Mouse (Mus musculus) lung, embryonic 15.5 days (tissue): ENCODE measurements around the gene Baz1b. TPM values are rescaled to one million over a fixed set of nuclear protein-coding genes. Genes with fewer than 3 reads are reported as not detected.

Source experiments
- ATAC-seq: fragments of 200-750 bp; cut with Nextera tagmentation; 2 replicates; pipeline ENCODE4 v1.8.0; 2017; ENCODE audit warnings: moderate number of reproducible peaks, borderline replicate concordance; ENCODE audit not compliant: low FRiP score, low TSS enrichment; ENCODE audit errors: extremely low read depth
- H3K27ac ChIP-seq: fragments of 300-500 bp; sonication (generic); 2 replicates; pipeline ENCODE4 v1.5.1; 2015; ENCODE audit warnings: moderate library complexity, mild to moderate bottlenecking, inconsistent platforms
- H3K27me3 ChIP-seq: fragments of 300-500 bp; sonication (generic); 2 replicates; pipeline ENCODE4 v1.6.1; 2015; ENCODE audit warnings: inconsistent platforms
- H3K36me3 ChIP-seq: fragments of 300-500 bp; sonication (generic); 2 replicates; pipeline ENCODE4 v1.6.1; 2015; ENCODE audit warnings: inconsistent platforms
- H3K4me1 ChIP-seq: fragments of 300-500 bp; sonication (generic); 2 replicates; pipeline ENCODE4 v1.6.1; 2015; ENCODE audit warnings: inconsistent platforms
- H3K4me2 ChIP-seq: fragments of 300-500 bp; sonication (generic); 2 replicates; pipeline ENCODE4 v1.6.1; 2015; ENCODE audit warnings: inconsistent platforms, mild to moderate bottlenecking, moderate library complexity
- H3K4me3 ChIP-seq: fragments of 300-500 bp; sonication (generic); 2 replicates; pipeline ENCODE4 v1.5.1; 2015; ENCODE audit warnings: mild to moderate bottlenecking, inconsistent platforms
- H3K9ac ChIP-seq: fragments of 300-500 bp; sonication (generic); 2 replicates; pipeline ENCODE4 v1.6.1; 2015; ENCODE audit warnings: inconsistent platforms
- H3K9me3 ChIP-seq: fragments of 300-500 bp; sonication (generic); 2 replicates; pipeline ENCODE4 v1.6.1; 2016; ENCODE audit warnings: inconsistent platforms
- WGBS: fragments of 180-500 bp; shearing (Covaris S2); methylation state at CpG from one replicate; pipeline ENCODE4 v1.1.7; 2015; 5-methylcytosine and 5-hydroxymethylcytosine counted together
- polyA plus RNA-seq: library from polyadenylated mRNA; unstranded; fragments of >200 nt; fragmentation: Nextera tagmentation; extraction: Ambion mirVana; gene quantifications from 2 replicates; pipeline ENCODE4 v1.2.1, GENCODE M21; 2015

The Baz1b gene
- polyA plus RNA-seq, 1 experiment from 2014 or later, result 47.9 TPM

DNA sequence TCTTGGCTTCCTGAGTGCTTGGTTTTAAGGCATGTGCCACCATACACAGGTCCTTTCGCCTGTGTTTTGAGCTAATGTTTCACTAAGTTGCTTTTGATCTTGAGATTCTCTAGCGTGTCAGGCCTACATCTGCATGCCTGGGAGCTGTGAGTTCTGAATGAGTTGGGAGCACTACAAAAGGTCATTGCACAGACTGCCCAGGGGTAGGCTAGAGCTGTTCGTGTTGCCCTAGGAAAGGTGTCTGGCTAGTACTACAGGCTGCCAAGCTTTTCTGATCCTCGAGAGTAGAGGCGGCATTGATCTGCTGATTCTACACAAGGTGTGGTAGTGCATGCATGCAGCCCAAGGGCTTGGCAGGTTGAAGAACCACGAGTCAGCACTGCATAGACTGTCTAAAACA lies 24.2 kb upstream of the Baz1b start:
- no peak overlapping the region for H3K4me3 ChIP-seq
- no peaks in the 10 kb centered on the region; the same call in 1 of the 2 replicates for H3K4me1 ChIP-seq
- WGBS, result 73% methylated on average over 6 of the region's 6 CpGs
- no peak overlapping the region for H3K4me2 ChIP-seq
- ATAC-seq, result no peak
- no peak overlapping the region for H3K27ac ChIP-seq
- H3K36me3 ChIP-seq, result peaks cover 44% of the 10 kb centered on the region
- H3K9me3 ChIP-seq, result no peaks in the 10 kb centered on the region
- H3K9ac ChIP-seq, result no peak overlapping the region
- H3K27me3 ChIP-seq, result no peaks in the 10 kb centered on the region

DNA sequence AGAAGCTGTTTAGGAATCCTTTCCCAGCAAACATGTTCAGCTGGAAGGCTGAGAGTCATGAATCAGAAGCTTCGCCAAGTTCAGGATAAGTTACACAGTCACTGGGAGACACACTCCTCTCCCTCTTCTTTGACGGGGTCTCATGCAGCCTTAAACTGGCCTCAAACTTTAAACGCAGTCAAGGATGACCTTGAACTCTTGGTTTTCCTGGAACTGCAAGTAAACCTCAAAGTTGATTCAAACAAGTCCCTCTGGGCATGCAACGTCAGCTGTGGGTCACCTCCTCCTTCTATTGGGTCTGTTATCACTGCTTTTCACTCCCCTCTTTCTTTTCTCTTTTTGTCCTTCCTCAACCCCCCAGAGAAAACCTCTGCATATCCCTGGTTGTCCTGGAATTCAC lies 20.2 kb upstream of the Baz1b start:
- H3K4me1 ChIP-seq, result peaks cover 11% of the 10 kb centered on the region
- H3K9me3 ChIP-seq, result no peaks in the 10 kb centered on the region
- no peak overlapping the region for H3K4me2 ChIP-seq
- H3K4me3 ChIP-seq, result no peak overlapping the region
- no peaks in the 10 kb centered on the region for H3K27me3 ChIP-seq
- H3K27ac ChIP-seq, result no peak overlapping the region
- WGBS, result 73% methylated on average over 4 of the region's 4 CpGs
- no peak for ATAC-seq
- no peak overlapping the region for H3K9ac ChIP-seq
- H3K36me3 ChIP-seq, result peaks cover 10% of the 10 kb centered on the region

DNA sequence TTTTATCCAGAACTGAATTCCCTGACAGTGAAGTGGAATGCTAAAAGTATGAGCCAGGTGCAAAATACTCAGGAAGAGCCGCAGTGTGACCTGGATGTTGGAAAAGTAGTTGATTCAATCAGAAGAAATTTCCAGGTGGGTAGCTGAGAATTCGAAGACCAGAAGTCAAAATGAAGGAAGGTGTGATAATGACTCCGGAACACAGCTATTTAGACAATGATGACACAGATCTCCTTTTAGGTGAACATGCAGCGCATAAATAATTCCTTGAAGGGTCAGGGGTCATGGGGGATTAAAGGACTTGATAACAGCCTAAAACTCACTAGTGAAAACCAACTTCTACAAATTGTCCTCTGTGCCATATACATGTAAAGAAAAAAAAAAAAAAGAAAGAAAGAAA lies 19.6 kb upstream of the Baz1b start:
- no peaks in the 10 kb centered on the region for H3K27me3 ChIP-seq
- H3K9ac ChIP-seq, result no peak overlapping the region
- H3K4me1 ChIP-seq, result peaks cover 11% of the 10 kb centered on the region
- no peak overlapping the region for H3K4me3 ChIP-seq
- WGBS, result 91% methylated on average over 4 of the region's 4 CpGs
- no peak overlapping the region for H3K27ac ChIP-seq
- H3K4me2 ChIP-seq, result no peak overlapping the region
- H3K9me3 ChIP-seq, result no peaks in the 10 kb centered on the region
- peaks cover 12% of the 10 kb centered on the region for H3K36me3 ChIP-seq
- no peak for ATAC-seq

DNA sequence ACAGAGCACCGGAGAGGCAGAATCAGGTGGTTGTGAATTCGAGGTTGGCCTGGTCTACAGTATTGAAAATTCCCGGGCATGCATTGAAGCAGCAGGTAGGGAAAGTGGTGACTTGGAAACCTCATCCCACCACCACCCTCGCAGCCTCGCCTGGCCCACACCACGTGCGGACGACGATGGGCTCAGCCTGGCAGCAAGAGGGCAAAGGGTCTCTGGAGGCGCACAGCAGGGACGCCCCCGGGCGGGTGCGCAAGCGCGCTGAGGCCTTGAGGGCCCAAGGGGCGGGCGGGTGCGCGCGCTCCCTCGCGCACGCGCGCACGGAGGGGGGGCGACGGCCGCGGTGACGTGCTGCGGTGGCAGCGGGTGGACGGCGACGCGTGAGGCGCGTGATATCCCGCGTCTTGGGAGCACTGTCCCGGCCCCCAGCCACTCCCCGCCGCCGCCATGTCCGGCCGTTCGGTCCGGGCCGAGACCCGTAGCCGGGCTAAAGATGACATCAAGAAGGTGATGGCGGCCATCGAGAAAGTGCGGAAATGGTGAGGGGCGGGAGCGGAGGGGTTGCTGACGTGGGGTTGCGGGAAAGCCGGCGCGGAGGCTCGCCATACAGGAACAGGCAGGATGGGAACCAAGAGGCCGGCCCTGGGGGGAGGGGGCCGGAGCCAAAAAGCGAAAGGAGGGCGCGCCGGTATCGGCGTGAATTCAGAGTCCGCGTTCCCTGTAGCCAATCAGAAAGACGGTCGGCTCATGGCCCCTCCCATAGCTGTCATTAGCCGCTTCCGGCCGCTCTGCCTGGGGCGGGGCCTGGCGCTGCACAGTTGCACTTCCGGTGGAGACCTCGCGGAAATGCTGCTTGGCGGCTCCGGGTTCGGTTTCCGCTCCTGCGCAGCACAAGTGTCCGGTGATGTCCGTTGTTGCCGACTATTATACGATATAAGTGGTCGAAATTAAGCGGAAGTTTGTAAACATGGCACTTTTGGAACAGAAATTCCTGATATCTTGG lies 18.7 kb upstream of the Baz1b start, which contains the start of gene Bcl7b:
TSS of gene Bcl7b (plus strand) at position 221 of the 1,000 bp plus-strand sequence.
- H3K36me3 ChIP-seq, result peaks cover 20% of the 10 kb centered on the region
- WGBS, result 2% methylated on average over 83 of the region's 95 CpGs
- peak; percentile 98 for ATAC-seq
- H3K9me3 ChIP-seq, result no peaks in the 10 kb centered on the region
- H3K27me3 ChIP-seq, result no peaks in the 10 kb centered on the region
- H3K4me1 ChIP-seq, result peaks cover 11% of the 10 kb centered on the region
- H3K27ac ChIP-seq, result peak within 1 kb of the TSS; percentile 97
- H3K4me3 ChIP-seq, result peak within 1 kb of the TSS; percentile 64
- peak within 1 kb of the TSS; percentile 73 for H3K9ac ChIP-seq
- H3K4me2 ChIP-seq, result peak within 1 kb of the TSS; percentile 86

DNA sequence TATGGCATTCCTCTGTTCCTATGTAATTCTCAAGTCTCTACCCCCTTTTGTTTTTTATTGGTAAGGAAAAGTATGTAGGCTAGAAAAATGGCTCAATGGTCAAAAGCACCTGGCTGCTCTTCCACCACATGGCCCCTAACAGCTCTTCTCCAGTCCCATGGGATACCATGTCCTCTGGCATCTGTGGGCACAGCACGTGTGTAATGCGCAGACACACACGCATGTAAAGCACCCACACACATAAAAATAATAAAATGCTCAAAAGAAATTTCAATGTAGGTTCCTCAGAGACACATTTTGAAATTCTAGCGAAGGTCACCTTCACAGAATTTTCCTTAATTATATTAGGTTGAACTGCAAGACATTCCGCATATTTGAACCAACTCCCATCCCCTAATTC lies 17.6 kb upstream of the Baz1b start:
- Histone ChIP-seq H3K36me3 (peaks cover 31% of the 10 kb centered on the region), H3K27ac (no peak overlapping the region; the same call in 1 of the 2 replicates), H3K4me1 (peaks cover 11% of the 10 kb centered on the region), H3K9me3 (no peaks in the 10 kb centered on the region), H3K9ac (peak overlapping the region; percentile 66), H3K4me3 (peak overlapping the region; percentile 64), H3K4me2 (peak overlapping the region; percentile 86), H3K27me3 (no peaks in the 10 kb centered on the region)
- WGBS, result 90% methylated on average over 5 of the region's 5 CpGs
- no peak for ATAC-seq

DNA sequence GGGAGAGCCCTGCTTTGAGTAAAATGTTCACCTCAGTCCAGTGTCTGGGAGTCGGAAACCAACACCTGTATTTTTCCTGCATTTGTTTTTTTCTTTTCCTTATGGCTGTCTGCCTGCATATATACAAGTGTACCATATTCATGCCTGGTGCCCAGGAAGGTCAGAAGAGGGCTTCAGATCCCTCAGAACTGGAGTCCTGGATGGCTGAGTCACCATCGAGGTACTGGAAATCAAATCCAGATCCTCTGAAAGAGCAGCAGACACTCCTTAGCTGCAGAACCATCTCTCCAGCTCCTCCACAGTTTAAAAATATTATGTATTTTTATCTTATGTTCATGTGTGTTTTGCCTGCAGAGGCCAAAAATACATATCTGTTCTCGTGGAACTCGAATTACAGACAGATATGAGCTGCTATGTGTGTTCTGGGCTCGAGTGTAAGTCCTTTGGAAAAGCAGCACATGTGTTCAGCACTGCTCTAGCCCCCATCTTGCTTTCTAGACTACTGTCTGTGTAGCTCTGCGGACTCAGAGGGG lies 15.3 kb upstream of the Baz1b start:
- ATAC-seq, result no peak
- Histone ChIP-seq H3K4me3 (no peak overlapping the region), H3K27ac (no peak overlapping the region), H3K9ac (no peak overlapping the region), H3K9me3 (no peaks in the 10 kb centered on the region), H3K36me3 (peaks cover 45% of the 10 kb centered on the region), H3K4me1 (peaks cover 11% of the 10 kb centered on the region), H3K4me2 (no peak overlapping the region), H3K27me3 (no peaks in the 10 kb centered on the region)
- WGBS, result 91% methylated on average over 6 of the region's 6 CpGs

DNA sequence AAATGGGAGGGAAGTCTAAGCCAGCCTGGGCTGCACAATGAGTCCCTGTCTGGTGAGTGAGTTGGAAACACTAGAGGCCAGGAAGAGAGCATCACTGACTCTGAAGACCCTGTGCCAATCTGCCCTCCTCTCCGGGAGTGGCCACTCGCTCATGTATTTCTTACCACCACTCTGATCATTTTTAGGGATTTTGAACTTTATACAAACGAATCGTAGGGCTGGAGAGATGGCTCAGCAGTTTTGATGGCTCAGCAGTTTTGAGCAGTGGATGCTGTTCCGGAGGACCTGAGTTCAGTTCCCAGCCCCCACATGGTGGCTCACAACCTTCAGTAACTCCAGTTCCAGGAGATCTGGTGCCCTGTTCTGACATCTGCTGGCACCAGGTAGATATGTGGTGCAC lies 14.1 kb upstream of the Baz1b start:
- peaks cover 11% of the 10 kb centered on the region for H3K4me1 ChIP-seq
- no peak overlapping the region for H3K4me2 ChIP-seq
- H3K4me3 ChIP-seq, result no peak overlapping the region
- H3K27me3 ChIP-seq, result no peaks in the 10 kb centered on the region
- ATAC-seq, result no peak
- peaks cover 56% of the 10 kb centered on the region for H3K36me3 ChIP-seq
- H3K27ac ChIP-seq, result no peak overlapping the region
- no peaks in the 10 kb centered on the region for H3K9me3 ChIP-seq
- no peak overlapping the region for H3K9ac ChIP-seq
- WGBS, result 85% methylated on average over 5 of the region's 5 CpGs

DNA sequence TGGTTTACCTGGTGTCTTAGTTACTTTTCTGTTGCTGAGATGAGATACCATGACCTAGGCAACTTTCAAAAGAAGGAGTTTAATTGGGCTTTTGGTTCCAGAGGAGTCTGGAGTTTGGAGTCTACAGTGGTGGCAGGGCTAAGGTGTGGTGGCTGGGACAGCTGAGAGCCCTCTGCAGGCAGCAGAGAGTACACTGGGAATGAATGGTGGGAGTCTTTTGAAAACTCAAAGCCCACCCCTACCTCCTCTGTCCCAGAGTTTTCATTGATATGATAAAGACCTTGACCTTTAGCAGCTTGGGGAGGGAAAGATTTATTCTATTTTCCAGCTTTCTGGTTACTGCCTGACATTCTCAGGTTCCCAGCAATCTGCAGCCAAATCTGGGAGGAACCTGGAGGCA lies 12.0 kb upstream of the Baz1b start:
- Histone ChIP-seq H3K36me3 (peaks cover 75% of the 10 kb centered on the region), H3K4me3 (no peak overlapping the region), H3K27me3 (no peaks in the 10 kb centered on the region), H3K4me1 (peaks cover under 1% of the 10 kb centered on the region; the same call in 1 of the 2 replicates), H3K9ac (no peak overlapping the region), H3K27ac (no peak overlapping the region), H3K9me3 (no peaks in the 10 kb centered on the region), H3K4me2 (no peak overlapping the region)
- no peak for ATAC-seq

DNA sequence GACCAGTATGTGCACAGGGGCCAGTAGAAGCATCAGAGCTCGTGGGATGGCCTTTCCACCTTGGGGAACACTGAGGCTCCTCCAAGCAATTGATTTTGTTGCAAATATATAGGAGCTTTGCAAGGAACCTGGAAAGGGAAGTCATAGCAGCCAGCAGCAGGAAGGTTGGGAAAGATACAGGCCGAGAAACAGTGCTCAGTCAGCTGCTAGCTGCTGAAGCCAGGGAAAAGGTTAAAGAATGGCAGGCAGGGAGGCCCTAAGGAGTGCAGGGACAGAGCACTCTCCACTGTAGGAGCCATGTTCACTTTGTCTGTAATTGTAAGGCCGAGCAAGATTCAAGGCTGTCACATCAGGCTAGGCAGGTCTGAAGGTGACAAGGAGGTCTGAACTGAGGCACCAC lies 8.5 kb upstream of the Baz1b start:
- ATAC-seq, result no peak
- Histone ChIP-seq H3K4me1 (no peaks in the 10 kb centered on the region), H3K27ac (no peak overlapping the region), H3K27me3 (no peaks in the 10 kb centered on the region), H3K36me3 (peaks cover 77% of the 10 kb centered on the region), H3K9ac (no peak overlapping the region), H3K4me2 (no peak overlapping the region), H3K9me3 (no peaks in the 10 kb centered on the region), H3K4me3 (no peak overlapping the region)
- WGBS, result 75% methylated on average over 3 of the region's 3 CpGs

DNA sequence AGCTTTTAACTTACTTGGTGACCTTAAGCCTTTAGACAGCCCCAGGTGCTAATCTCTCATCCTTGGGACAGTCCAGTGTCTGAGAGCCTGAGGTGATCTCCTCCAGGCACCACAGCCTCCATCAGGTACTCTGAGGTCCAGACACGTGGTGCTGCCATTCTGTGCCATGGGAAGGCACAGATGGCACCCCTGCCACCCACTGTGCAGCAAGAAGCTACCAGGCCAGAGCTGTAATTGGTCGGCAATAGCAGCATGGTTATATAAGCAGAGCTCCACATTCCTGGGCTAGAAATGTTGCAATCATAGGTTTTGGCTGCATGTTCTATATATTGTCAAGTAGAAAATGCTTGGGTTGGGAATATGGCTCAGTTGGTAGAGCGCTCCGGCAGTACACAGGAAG lies 8.1 kb upstream of the Baz1b start:
- 87% methylated on average over 4 of the region's 4 CpGs for WGBS
- Histone ChIP-seq H3K36me3 (peaks cover 73% of the 10 kb centered on the region), H3K9me3 (no peaks in the 10 kb centered on the region), H3K4me3 (no peak overlapping the region), H3K4me2 (no peak overlapping the region), H3K9ac (no peak overlapping the region), H3K4me1 (no peaks in the 10 kb centered on the region), H3K27ac (no peak overlapping the region), H3K27me3 (no peaks in the 10 kb centered on the region)
- no peak for ATAC-seq

DNA sequence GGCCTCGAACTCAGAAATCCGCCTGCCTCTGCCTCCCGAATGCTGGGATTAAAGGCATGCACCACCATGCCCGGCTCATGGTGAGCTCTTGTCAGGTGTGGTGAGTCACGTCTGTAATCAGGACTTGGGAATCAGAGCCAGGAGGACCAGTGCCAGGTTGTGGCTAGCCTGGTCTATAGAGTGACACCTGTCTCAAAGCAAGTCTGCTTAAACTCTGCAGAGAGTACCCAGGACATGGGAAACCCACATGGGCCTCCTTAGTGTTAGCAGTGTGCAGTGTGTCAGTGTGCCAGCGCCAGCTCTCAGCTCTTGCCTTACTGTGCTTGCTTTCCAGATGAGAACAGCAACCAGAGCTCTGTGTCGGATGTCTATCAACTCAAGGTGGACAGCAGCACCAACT lies 7.4 kb upstream of the Baz1b start:
- Histone ChIP-seq H3K27me3 (no peaks in the 10 kb centered on the region), H3K4me2 (no peak overlapping the region), H3K27ac (no peak overlapping the region), H3K4me1 (no peaks in the 10 kb centered on the region), H3K9ac (no peak overlapping the region), H3K4me3 (no peak overlapping the region), H3K9me3 (no peaks in the 10 kb centered on the region), H3K36me3 (peaks cover 67% of the 10 kb centered on the region)
- 91% methylated on average over 7 of the region's 7 CpGs for WGBS
- no peak for ATAC-seq

DNA sequence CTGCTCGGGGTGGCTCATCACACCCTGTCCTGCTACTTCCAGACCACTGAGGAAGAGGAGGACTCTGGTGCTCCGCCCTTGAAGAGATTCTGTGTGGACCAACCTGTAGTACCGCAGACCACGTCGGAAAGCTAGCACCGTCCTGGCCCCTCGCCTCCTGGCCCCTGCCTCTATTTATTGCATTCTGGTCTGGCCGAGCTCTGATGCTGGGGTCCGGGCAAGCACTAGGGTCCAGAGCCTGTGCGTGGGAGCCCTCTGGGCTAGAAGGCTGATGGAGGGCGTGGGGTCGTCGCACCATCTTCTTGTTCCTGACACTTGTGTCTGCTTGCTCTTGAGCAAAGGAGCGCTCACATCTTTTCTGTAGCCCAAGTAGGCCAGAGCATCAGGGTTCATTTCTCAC lies 6.3 kb upstream of the Baz1b start:
- Histone ChIP-seq H3K27me3 (no peaks in the 10 kb centered on the region), H3K4me1 (no peaks in the 10 kb centered on the region), H3K4me3 (no peak overlapping the region), H3K4me2 (no peak overlapping the region), H3K36me3 (peaks cover 57% of the 10 kb centered on the region), H3K27ac (no peak overlapping the region), H3K9ac (no peak overlapping the region), H3K9me3 (no peaks in the 10 kb centered on the region)
- ATAC-seq, result no peak
- 92% methylated on average over 14 of the region's 14 CpGs for WGBS
